Mouse (Mus musculus) CH12.LX (cell line): ENCODE measurements around the gene Cpeb1. TPM values are rescaled to one million over a fixed set of nuclear protein-coding genes. Genes with fewer than 3 reads are reported as not detected.

Experiments
- DNase-seq: peaks from one replicate; pipeline ENCODE4 v3.0.0-alpha.2; 2013; ENCODE audit errors: extremely low read depth
- H3K27ac ChIP-seq: 2 replicates; pipeline ENCODE4 v1.5.1; 2012; ENCODE audit warnings: low read depth, mild to moderate bottlenecking, control low read depth, moderate library complexity; ENCODE audit not compliant: insufficient read depth
- H3K27me3 ChIP-seq: replicated peaks from 2 replicates; pipeline ENCODE3; 2012; ENCODE audit warnings: inconsistent platforms
- H3K36me3 ChIP-seq, 2 experiments: replicated peaks in 1 of 2; 2 replicates each; pipeline versions ENCODE3 to v1.6.1; 2012; ENCODE audit warnings: inconsistent platforms in 1 of 2, low read length in 1 of 2, mild to moderate bottlenecking in 1 of 2, mixed read lengths in 1 of 2, moderate library complexity in 1 of 2; ENCODE audit not compliant: control insufficient read depth in 1 of 2, insufficient read depth in 1 of 2
- H3K4me1 ChIP-seq, 2 experiments: 2 replicates each; pipeline ENCODE4 v1.6.1; 2012; ENCODE audit warnings: inconsistent platforms in 1 of 2, moderate library complexity in 1 of 2; ENCODE audit not compliant: insufficient read depth in 2 of 2, control insufficient read depth in 1 of 2
- H3K4me2 ChIP-seq: 2 replicates; pipeline ENCODE4 v1.6.1; 2012; ENCODE audit warnings: low read depth, mild to moderate bottlenecking, control low read depth; ENCODE audit not compliant: poor library complexity, insufficient read depth, severe bottlenecking
- H3K4me3 ChIP-seq, 3 experiments: fragments of 150-350 bp in 1 of 3; sonication (generic) in 1 of 3; replicated peaks in 1 of 3; 2 replicates each; pipeline versions ENCODE3 to v1.5.1; 2011 to 2012; ENCODE audit warnings: low read depth in 2 of 3, low read length in 2 of 3, mild to moderate bottlenecking in 2 of 3, moderate library complexity in 2 of 3, control low read depth in 1 of 3, improper control_type of control experiment in 1 of 3, inconsistent platforms in 1 of 3, mixed read lengths in 1 of 3; ENCODE audit not compliant: poor library complexity in 1 of 3
- H3K79me2 ChIP-seq: replicated peaks from 2 replicates; pipeline ENCODE4 v1.6.1; 2012; ENCODE audit warnings: mild to moderate bottlenecking, moderate library complexity; ENCODE audit not compliant: control insufficient read depth, poor library complexity, insufficient read depth, severe bottlenecking; ENCODE audit errors: extremely low read depth
- H3K9ac ChIP-seq: 2 replicates; pipeline ENCODE4 v1.6.1; 2012; ENCODE audit warnings: low read depth, mild to moderate bottlenecking, control low read depth, moderate library complexity; ENCODE audit not compliant: insufficient read depth
- H3K9me3 ChIP-seq: replicated peaks from 2 replicates; pipeline ENCODE3; 2012; ENCODE audit warnings: low read length, inconsistent platforms, mixed read lengths
- BHLHE40 ChIP-seq: IDR thresholded peaks from 2 replicates; pipeline ENCODE4 v1.6.1; 2011; ENCODE audit warnings: mild to moderate bottlenecking, low read depth, low read length, improper control_type of control experiment
- CHD1 ChIP-seq: IDR thresholded peaks from 2 replicates; pipeline ENCODE4 v1.6.1; 2012; ENCODE audit warnings: low read depth, low read length, improper control_type of control experiment, inconsistent platforms
- ETS1 ChIP-seq: conservative IDR thresholded peaks from 2 replicates; pipeline ENCODE4 v1.6.1; 2012; ENCODE audit warnings: low read depth, mild to moderate bottlenecking, inconsistent platforms, low read length, improper control_type of control experiment, moderate library complexity
- KAT2A ChIP-seq: IDR thresholded peaks from 2 replicates; pipeline ENCODE4 v1.6.1; 2012; ENCODE audit warnings: low read length, improper control_type of control experiment, inconsistent platforms; ENCODE audit not compliant: insufficient replicate concordance
- MAFK ChIP-seq: IDR thresholded peaks from 2 replicates; pipeline ENCODE4 v1.6.1; 2011; ENCODE audit warnings: low read length, improper control_type of control experiment; ENCODE audit not compliant: insufficient replicate concordance
- MAX ChIP-seq: IDR thresholded peaks from 2 replicates; pipeline ENCODE4 v1.6.1; 2011; ENCODE audit warnings: low read length, improper control_type of control experiment
- MXI1 ChIP-seq: IDR thresholded peaks from 2 replicates; pipeline ENCODE4 v1.6.1; 2011; ENCODE audit warnings: mild to moderate bottlenecking, low read depth, low read length, improper control_type of control experiment
- RAD21 ChIP-seq: IDR thresholded peaks from 2 replicates; pipeline ENCODE4 v1.6.1; 2011; ENCODE audit warnings: low read depth, mild to moderate bottlenecking, low read length, improper control_type of control experiment, moderate library complexity
- RCOR1 ChIP-seq: conservative IDR thresholded peaks from 2 replicates; pipeline ENCODE4 v1.6.1; 2012; ENCODE audit warnings: low read depth, mild to moderate bottlenecking, inconsistent platforms, low read length, improper control_type of control experiment
- SMC3 ChIP-seq: IDR thresholded peaks from 2 replicates; pipeline ENCODE4 v1.6.1; 2011; ENCODE audit warnings: low read depth, low read length, improper control_type of control experiment
- TBP ChIP-seq: conservative IDR thresholded peaks from 2 replicates; pipeline ENCODE4 v1.6.1; 2011; ENCODE audit warnings: low read depth, low read length, improper control_type of control experiment
- TCF12 ChIP-seq: IDR thresholded peaks from 2 replicates; pipeline ENCODE4 v1.6.1; 2014; ENCODE audit warnings: low read depth, mild to moderate bottlenecking, inconsistent platforms, low read length, improper control_type of control experiment
- ZMIZ1 ChIP-seq: IDR thresholded peaks from 2 replicates; pipeline ENCODE4 v1.6.1; 2012; ENCODE audit warnings: low read depth, mild to moderate bottlenecking, inconsistent platforms, low read length, improper control_type of control experiment
- ZNF384 ChIP-seq: IDR thresholded peaks from 2 replicates; pipeline ENCODE4 v1.6.1; 2012; ENCODE audit warnings: low read depth, low read length, improper control_type of control experiment, inconsistent platforms
- dilution Hi-C: fragments of 300-500 bp; cut with MboI; formaldehyde crosslinking; loops from 2 replicates; pipeline ENCODE4 v1.14.3; 2020; ENCODE audit warnings: low sequenced_read_pairs; ENCODE audit not compliant: extremely low pct_unique_long_range_greater_than_20kb, extremely low pct_ligation_motif_present
- in situ Hi-C: fragments of 300-500 bp; cut with MboI; formaldehyde crosslinking; loops from 3 replicates; pipeline ENCODE4 v1.14.3; 2019; ENCODE audit warnings: low sequenced_read_pairs, low pct_ligation_motif_present, low pct_unique_long_range_greater_than_20kb, mixed read lengths
- polyA plus RNA-seq: library from polyadenylated mRNA; unstranded; fragments of >175 nt; gene quantifications from 2 replicates; pipeline ENCODE4 v1.2.1, GENCODE M21; 2012; ENCODE audit warnings: low read depth; ENCODE audit not compliant: insufficient read length
- total RNA-seq, 2 experiments: library from RNA; depleted of rRNA; stranded (reverse); fragments of 300-350 nt in 1 of 2; fragments of >200 nt in 1 of 2; gene quantifications; 2 replicates each; pipeline ENCODE4 v1.2.3; 2012 to 2014

Cpeb1 gene
- total and polyA plus RNA-seq, 3 experiments, result 0.26 TPM; not detected in 2

GRCm38 (mm10) chr7:81454331-81455039 is 780 bp downstream of the Cpeb1 start:
- Histone ChIP-seq H3K4me3 (no peak overlapping the region), H3K4me1 (no peaks in the 10 kb centered on the region), H3K27ac (no peak overlapping the region), H3K9ac (no peak overlapping the region), H3K79me2 (no peaks in the 10 kb centered on the region), H3K4me2 (no peak overlapping the region), H3K9me3 (peaks cover 10% of the 10 kb centered on the region), H3K36me3 (no peaks in the 10 kb centered on the region), H3K27me3 (peaks cover 25% of the 10 kb centered on the region)
- TF ChIP-seq MAFK, result no peak
- no peak for TF ChIP-seq ZMIZ1
- TF ChIP-seq ZNF384, result no peak
- TF ChIP-seq SMC3, result no peak
- no peak for TF ChIP-seq MAX
- TF ChIP-seq RCOR1, result no peak
- no peak for TF ChIP-seq RAD21
- TF ChIP-seq MXI1, result no peak
- TF ChIP-seq ETS1, result no peak
- no peak for TF ChIP-seq KAT2A
- dilution Hi-C loops (no loop called here), in situ Hi-C loops (no loop called here)
- no peak for DNase-seq

- no peak for DNase-seq
- dilution Hi-C loops, result no loop called here
These were observed 1.6 kb downstream of the Cpeb1 start for GRCm38 (mm10) chr7:81453443-81454274.

More at GRCm38 (mm10) chr7:81453443-81454274, 1.6 kb downstream of the Cpeb1 start:
- Histone ChIP-seq H3K9ac (no peak overlapping the region), H3K79me2 (no peaks in the 10 kb centered on the region), H3K36me3 (no peaks in the 10 kb centered on the region), H3K27ac (no peak overlapping the region), H3K4me1 (no peaks in the 10 kb centered on the region), H3K4me3 (no peak overlapping the region), H3K9me3 (peaks cover 10% of the 10 kb centered on the region), H3K27me3 (peaks cover 17% of the 10 kb centered on the region), H3K4me2 (no peak overlapping the region)
- in situ Hi-C loops, result no loop called here
- TF ChIP-seq RCOR1, result no peak
- TF ChIP-seq TCF12, result no peak
- TF ChIP-seq BHLHE40, result no peak
- no peak for TF ChIP-seq TBP
- TF ChIP-seq CHD1, result no peak
